Mouse (Mus musculus) liver, embryonic 14.5 days (tissue): ENCODE measurements at regions not wholly inside any gene's neighbourhood (a gene's known extent, or its start where the extent isn't known, plus 50 kb on each side); places are given as distances from the start of the nearest gene placed in this dataset.

Source experiments
- ATAC-seq: fragments of 200-750 bp; cut with Nextera tagmentation; 2 replicates; pipeline ENCODE4 v1.8.0; 2017; ENCODE audit warnings: moderate number of reproducible peaks, mild to moderate bottlenecking, moderate library complexity; ENCODE audit not compliant: insufficient read depth
- DNase-seq, 3 experiments: peaks; one replicate each; pipeline ENCODE4 v3.0.0-alpha.2; 2012 to 2013; ENCODE audit warnings: low read depth in 3 of 3, low spot score in 3 of 3
- H3K27ac ChIP-seq: fragments of 300-500 bp; sonication (generic); 2 replicates; pipeline ENCODE4 v1.5.1; 2014; ENCODE audit warnings: moderate library complexity, mild to moderate bottlenecking, control low read depth, inconsistent platforms
- H3K27me3 ChIP-seq: fragments of 300-500 bp; sonication (generic); 2 replicates; pipeline ENCODE4 v1.6.1; 2014; ENCODE audit warnings: mild to moderate bottlenecking, low read length, moderate library complexity; ENCODE audit not compliant: control insufficient read depth, insufficient read depth
- H3K36me3 ChIP-seq: fragments of 300-500 bp; sonication (generic); replicated peaks from 2 replicates; pipeline ENCODE4 v1.6.1; 2014; ENCODE audit warnings: low read depth; ENCODE audit not compliant: control insufficient read depth, insufficient read depth
- H3K4me1 ChIP-seq, 2 experiments: fragments of 200-500 bp in 1 of 2; fragments of 300-500 bp in 1 of 2; sonication (generic) in 1 of 2; replicated peaks; 2 replicates each; pipeline ENCODE4 v1.6.1; 2012 to 2014; ENCODE audit warnings: antibody characterized with exemption in 1 of 2, inconsistent platforms in 1 of 2, low read length in 1 of 2; ENCODE audit not compliant: control insufficient read depth in 2 of 2, insufficient read depth in 2 of 2
- H3K4me2 ChIP-seq: fragments of 300-500 bp; sonication (generic); 2 replicates; pipeline ENCODE4 v1.6.1; 2014; ENCODE audit warnings: low read depth, mild to moderate bottlenecking, control low read depth, moderate library complexity
- H3K4me3 ChIP-seq, 2 experiments: fragments of 200-500 bp in 1 of 2; fragments of 300-500 bp in 1 of 2; sonication (generic) in 1 of 2; 2 replicates each; pipeline ENCODE4 v1.5.1; 2012 to 2014; ENCODE audit warnings: low read depth in 2 of 2, low read length in 2 of 2, mild to moderate bottlenecking in 2 of 2, control low read depth in 1 of 2, inconsistent platforms in 1 of 2, moderate library complexity in 1 of 2; ENCODE audit not compliant: insufficient read depth in 1 of 2
- H3K9ac ChIP-seq: fragments of 300-500 bp; sonication (generic); replicated peaks from 2 replicates; pipeline ENCODE4 v1.6.1; 2014; ENCODE audit warnings: mild to moderate bottlenecking, control low read depth, moderate library complexity
- H3K9me3 ChIP-seq: fragments of 300-500 bp; sonication (generic); 2 replicates; pipeline ENCODE4 v1.6.1; 2016; ENCODE audit warnings: low read length, mixed read lengths; ENCODE audit not compliant: control insufficient read depth
- CTCF ChIP-seq: IDR thresholded peaks from 2 replicates; pipeline ENCODE4 v1.5.1; 2016; ENCODE audit warnings: antibody characterized with exemption, low read depth, control low read depth
- EP300 ChIP-seq: IDR thresholded peaks from 2 replicates; pipeline ENCODE4 v1.6.1; 2016; ENCODE audit warnings: antibody characterized with exemption, low read depth
- WGBS: fragments of 180-500 bp; shearing (Covaris S2); extraction: QIAGEN DNeasy Blood & Tissue Kit; methylation state at CpG from one replicate; pipeline ENCODE4 v1.1.7; 2014; ENCODE audit not compliant: insufficient replicate concordance; 5-methylcytosine and 5-hydroxymethylcytosine counted together

GRCm38 (mm10) chr13:112071956-112072314 lies 216.3 kb upstream of the Ankrd55 start:
- Histone ChIP-seq H3K27ac (peak overlapping the region; percentile 33; the same call in 1 of the 2 replicates), H3K4me1 (peaks cover 46 to 55% of the 10 kb centered on the region in 2 experiments), H3K9me3 (no peaks in the 10 kb centered on the region), H3K4me2 (no peak overlapping the region), H3K36me3 (no peaks in the 10 kb centered on the region), H3K27me3 (no peaks in the 10 kb centered on the region), H3K9ac (no peak overlapping the region), H3K4me3 (no peak overlapping the region)
- WGBS: 72% methylated on average over 3 of the region's 3 CpGs
- ATAC-seq (no peak), DNase-seq (no peak)
- TF ChIP-seq EP300: no peak
- TF ChIP-seq CTCF: no peak

- no peaks in the 10 kb centered on the region for H3K27me3 ChIP-seq
- H3K4me1 ChIP-seq: peaks cover 50 to 61% of the 10 kb centered on the region in 2 experiments
- peak overlapping the region; percentile 63 for H3K9ac ChIP-seq
- DNase-seq (peak; percentile 77 to 80 (median 78)), ATAC-seq (peak; percentile 98)
- no peaks in the 10 kb centered on the region for H3K9me3 ChIP-seq
- H3K36me3 ChIP-seq: no peaks in the 10 kb centered on the region
- H3K27ac ChIP-seq: peak overlapping the region; percentile 90
- H3K4me3 ChIP-seq: peak overlapping the region in 1 of 2 experiments; percentile 18; a peak in 1 of 4 replicates
- 63% methylated on average over 6 of the region's 6 CpGs for WGBS
- H3K4me2 ChIP-seq: peak overlapping the region; percentile 72
- peak; percentile 90 for TF ChIP-seq EP300
- no peak for TF ChIP-seq CTCF
Observed at GRCm38 (mm10) chr13:112073519-112074406, 214.5 kb upstream of the Ankrd55 start.

- Histone ChIP-seq H3K36me3 (no peaks in the 10 kb centered on the region), H3K4me3 (no peak overlapping the region), H3K4me2 (no peak overlapping the region), H3K27me3 (no peaks in the 10 kb centered on the region), H3K27ac (no peak overlapping the region), H3K9me3 (no peaks in the 10 kb centered on the region), H3K4me1 (peaks cover 43 to 49% of the 10 kb centered on the region in 2 experiments), H3K9ac (no peak overlapping the region)
- TF ChIP-seq EP300 (no peak), CTCF (no peak)
- no peak for DNase-seq
- no peak for ATAC-seq
- 50% methylated on average over 5 of the region's 5 CpGs for WGBS
Observed at GRCm38 (mm10) chr13:112075847-112076479, 212.3 kb upstream of the Ankrd55 start.

GRCm38 (mm10) chr13:112078088-112078487 lies 210.2 kb upstream of the Ankrd55 start:
- no peaks in the 10 kb centered on the region for H3K36me3 ChIP-seq
- 63% methylated on average over 5 of the region's 5 CpGs for WGBS
- peaks cover 23 to 32% of the 10 kb centered on the region in 2 experiments for H3K4me1 ChIP-seq
- DNase-seq (no peak), ATAC-seq (no peak)
- H3K4me2 ChIP-seq: no peak overlapping the region
- no peaks in the 10 kb centered on the region for H3K27me3 ChIP-seq
- no peak overlapping the region for H3K4me3 ChIP-seq
- no peak overlapping the region for H3K9ac ChIP-seq
- TF ChIP-seq CTCF (no peak), EP300 (no peak)
- H3K9me3 ChIP-seq: no peaks in the 10 kb centered on the region
- H3K27ac ChIP-seq: no peak overlapping the region

GRCm38 (mm10) chr13:112081935-112082334 lies 206.3 kb upstream of the Ankrd55 start:
- no peak for TF ChIP-seq EP300
- no peak for TF ChIP-seq CTCF
- Histone ChIP-seq H3K27me3 (peaks cover 25% of the 10 kb centered on the region), H3K4me1 (peaks cover 4 to 14% of the 10 kb centered on the region in 2 experiments; a peak in 3 of 4 replicates), H3K9ac (no peak overlapping the region), H3K36me3 (no peaks in the 10 kb centered on the region), H3K4me2 (no peak overlapping the region), H3K27ac (no peak overlapping the region), H3K9me3 (no peaks in the 10 kb centered on the region), H3K4me3 (no peak overlapping the region)
- 44% methylated on average over 3 of the region's 3 CpGs for WGBS
- ATAC-seq (no peak), DNase-seq (no peak)
